Mouse (Mus musculus) MEL (cell line): Measurements from ENCODE around the gene Mdga1.

Source experiments
- BHLHE40 ChIP-seq: IDR thresholded peaks from 2 replicates; pipeline ENCODE4 v1.6.1; 2012; ENCODE audit warnings: low read depth, mild to moderate bottlenecking, inconsistent platforms, low read length, improper control_type of control experiment, borderline replicate concordance
- CTCF ChIP-seq, 3 experiments: IDR thresholded peaks in 2 of 3; conservative IDR thresholded peaks in 1 of 3; 2 replicates each; pipeline ENCODE4 v1.5.1; 2011 to 2012; ENCODE audit warnings: low read length in 3 of 3, low read depth in 2 of 3, mild to moderate bottlenecking in 2 of 3, improper control_type of control experiment in 1 of 3, inconsistent platforms in 1 of 3, mixed read lengths in 1 of 3, moderate library complexity in 1 of 3; ENCODE audit not compliant: control insufficient read depth in 1 of 3, insufficient read depth in 1 of 3, poor library complexity in 1 of 3, severe bottlenecking in 1 of 3
- EP300 ChIP-seq, 2 experiments: IDR thresholded peaks; 2 replicates each; pipeline ENCODE4 v1.6.1; 2011; ENCODE audit warnings: improper control_type of control experiment in 2 of 2, low read length in 2 of 2, low read depth in 1 of 2, mild to moderate bottlenecking in 1 of 2
- MEF2A ChIP-seq: IDR thresholded peaks from 2 replicates; pipeline ENCODE4 v1.6.1; 2014; ENCODE audit warnings: low read depth, mild to moderate bottlenecking, inconsistent platforms, low read length, improper control_type of control experiment; ENCODE audit not compliant: poor library complexity, insufficient replicate concordance, severe bottlenecking; ENCODE audit errors: extremely low read depth
- POLR2A ChIP-seq, 2 experiments: IDR thresholded peaks; 2 replicates each; pipeline ENCODE4 v1.6.1; 2011 to 2012; ENCODE audit warnings: low read length in 2 of 2, mild to moderate bottlenecking in 2 of 2, control low read depth in 1 of 2, improper control_type of control experiment in 1 of 2, low read depth in 1 of 2, moderate library complexity in 1 of 2; ENCODE audit not compliant: control insufficient read depth in 1 of 2, insufficient read depth in 1 of 2, poor library complexity in 1 of 2
- TAL1 ChIP-seq: IDR thresholded peaks from 2 replicates; pipeline ENCODE4 v1.6.1; 2012; ENCODE audit warnings: mild to moderate bottlenecking, inconsistent platforms, low read length, moderate library complexity, mixed read lengths
- TBP ChIP-seq: IDR thresholded peaks from 2 replicates; pipeline ENCODE4 v1.8.0; 2011; ENCODE audit warnings: low read depth, low read length, improper control_type of control experiment
- ZC3H11A ChIP-seq: IDR thresholded peaks from 2 replicates; pipeline ENCODE4 v1.6.1; 2012; ENCODE audit warnings: low read depth, mild to moderate bottlenecking, inconsistent platforms, low read length, improper control_type of control experiment

GRCm38 (mm10) chr17:29873580-29874015 lies 96.3 kb downstream of the Mdga1 start:
- no peak for TF ChIP-seq MEF2A
- no peak for TF ChIP-seq CTCF (IDR thresholded peaks at IDR 0.05 in 2 of 3, conservative IDR thresholded peaks at IDR 0.05 in 1 of 3; ENCODE audit: control insufficient read depth in 1 of 3, insufficient read depth in 1 of 3, low read depth in 2 of 3, low read length in 3 of 3, poor library complexity in 1 of 3, severe bottlenecking in 1 of 3)
- TF ChIP-seq POLR2A (IDR thresholded peaks at IDR 0.05; ENCODE audit: control insufficient read depth in 1 of 2, insufficient read depth in 1 of 2, low read depth in 1 of 2, low read length in 2 of 2, poor library complexity in 1 of 2): no peak
- TF ChIP-seq BHLHE40: no peak
- TF ChIP-seq ZC3H11A: no peak
- TF ChIP-seq EP300 (IDR thresholded peaks at IDR 0.05; ENCODE audit: low read depth in 1 of 2, low read length in 2 of 2): no peak
- TF ChIP-seq TBP: no peak
- TF ChIP-seq TAL1: no peak
